Mouse (Mus musculus) heart, postnatal 25 days (tissue): ENCODE results near the gene Ism2. TPM values are rescaled to one million over a fixed set of nuclear protein-coding genes. Genes with fewer than 3 reads are reported as not detected.
A peak's percentile ranks its signal among the peaks of the same experiment; 100 is the strongest.
"Not testable (repeated sequence)": the region's sequence is repeated elsewhere in the genome, so short reads cannot be mapped to it uniquely, and the experiment has no call there.

ENCODE experiments used
- DNase-seq: peaks from one replicate; pipeline ENCODE4 v3.0.0; 2022; ENCODE audit warnings: low spot score
- intact Hi-C: fragments of 180-260 bp; cut with DNase I; formaldehyde crosslinking; loops from one replicate; pipeline ENCODE4 v1.15.1; 2025
- total RNA-seq, 2 experiments: library from RNA; stranded (reverse); gene quantifications; 2 replicates each; pipeline ENCODE4 v1.2.3; 2021

Gene Ism2
- total RNA-seq, 2 experiments from 2014 or later, result not detected

- DNase-seq, result no peak
- intact Hi-C loops, result no loop called here
Measured at GRCm38 (mm10) chr12:87299037-87299656, 358 bp downstream of the Ism2 start.

DNA sequence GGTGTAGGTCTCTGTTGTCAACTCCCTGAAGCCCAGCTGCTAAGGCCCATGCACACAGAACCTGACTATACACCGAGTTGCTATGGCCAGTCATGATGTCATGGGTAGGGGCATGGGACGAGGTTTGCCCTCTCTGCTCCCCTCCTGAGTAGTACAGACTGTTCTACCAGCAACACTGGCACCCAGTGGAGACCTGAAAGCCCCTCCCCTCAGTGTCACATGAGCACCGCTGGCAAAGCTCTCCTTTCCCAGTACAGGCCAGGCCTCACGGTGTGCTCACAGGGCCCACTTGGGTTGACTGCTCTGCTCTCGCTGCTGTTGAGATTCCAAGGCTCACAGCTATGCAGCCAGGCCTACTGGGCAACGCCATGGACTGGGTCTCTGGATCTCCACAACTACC, 5.6 kb downstream of the Ism2 start:
- DNase-seq, result no peak
- intact Hi-C loops, result no loop called here

GRCm38 (mm10) chr12:87289100-87289499, 10.4 kb downstream of the Ism2 start:
- no peak for DNase-seq
- intact Hi-C loops, result no loop called here

DNA sequence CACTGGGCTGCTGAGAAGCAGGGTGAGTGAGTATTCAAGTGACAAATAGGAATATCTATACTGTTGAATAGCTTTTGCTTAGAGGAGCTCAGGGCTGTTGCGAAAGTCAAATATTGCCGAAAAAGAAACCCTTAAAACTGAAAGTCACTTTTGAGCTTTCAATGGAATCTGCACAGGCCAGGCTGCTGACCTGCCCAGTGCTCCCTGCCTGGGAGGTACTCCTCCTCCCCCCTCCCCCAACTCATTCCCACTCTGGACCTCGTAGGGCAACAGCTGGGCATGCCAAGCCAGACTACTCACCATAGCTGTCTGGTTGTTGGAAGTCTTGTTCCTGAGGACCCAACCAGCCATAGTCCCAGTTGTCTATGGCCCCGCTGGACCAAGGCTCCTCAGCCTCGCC, 14.8 kb downstream of the Ism2 start:
- intact Hi-C loops, result no loop called here
- DNase-seq, result no peak

DNA sequence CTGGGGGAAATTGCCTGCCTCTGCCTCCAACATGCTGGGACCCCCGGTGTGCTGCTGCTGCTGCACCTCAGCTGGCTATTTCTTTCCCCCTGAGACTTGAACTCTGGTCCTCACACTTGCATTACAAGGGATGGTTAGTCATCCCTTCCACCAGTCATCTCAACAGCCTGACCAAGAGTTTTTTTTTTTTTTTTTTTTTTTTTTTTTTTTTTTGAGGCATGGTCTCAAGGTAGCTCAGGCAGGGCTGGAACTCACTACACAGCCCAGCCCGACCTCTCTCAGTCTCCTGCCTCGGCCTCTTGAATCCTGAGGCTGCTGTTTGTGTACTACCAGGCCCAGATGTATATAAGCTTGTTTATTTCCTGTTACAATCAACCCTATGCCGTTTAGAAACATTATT, 15.2 kb downstream of the Ism2 start:
- DNase-seq, result no peak
- intact Hi-C loops, result no loop called here

DNA sequence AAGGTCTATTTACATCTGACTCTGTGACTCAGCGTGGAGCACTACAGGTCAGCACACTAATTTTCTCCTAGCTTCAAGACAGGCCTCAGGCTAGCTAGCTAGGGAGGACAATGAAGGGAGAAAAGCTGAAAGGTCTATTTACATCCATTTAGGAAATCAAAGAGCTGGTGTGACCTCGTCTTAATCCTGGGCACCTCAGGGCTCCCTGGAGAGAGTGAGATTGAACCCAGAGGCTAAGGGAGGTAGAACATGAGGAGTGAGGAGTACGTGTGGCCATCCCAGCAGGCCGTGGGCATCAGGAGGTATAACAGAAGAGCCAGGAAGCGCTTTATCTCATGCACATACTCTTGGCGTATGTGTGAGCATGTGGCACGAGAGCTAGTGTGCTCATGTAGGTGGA, 15.8 kb downstream of the Ism2 start:
- no peak for DNase-seq
- intact Hi-C loops, result no loop called here

- intact Hi-C loops, result no loop called here
- DNase-seq, result no peak
Measured at GRCm38 (mm10) chr12:87282743-87283142, 16.8 kb downstream of the Ism2 start.

GRCm38 (mm10) chr12:87281766-87282165, 17.7 kb downstream of the Ism2 start:
- DNase-seq, result no peak
- intact Hi-C loops, result no loop called here

DNA sequence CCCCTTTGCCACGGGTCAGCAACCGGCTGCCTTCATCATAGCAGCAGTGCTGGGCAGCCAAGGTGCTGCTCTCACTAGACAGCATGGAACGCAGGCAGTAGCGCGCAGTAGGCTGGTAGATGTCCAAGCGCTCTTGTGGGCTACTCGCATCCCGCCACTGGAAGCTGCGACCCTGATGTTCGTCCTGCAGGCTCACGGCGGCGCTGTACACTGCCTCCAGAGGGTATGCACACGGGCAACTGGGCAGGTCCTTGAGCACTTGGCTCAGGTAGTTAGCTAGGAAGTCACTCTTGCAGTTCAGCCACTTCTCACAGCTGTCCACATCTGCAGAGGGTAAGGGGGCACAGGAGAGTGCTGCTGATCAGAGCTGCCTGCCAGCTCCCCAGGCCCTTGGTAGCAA, 19.6 kb downstream of the Ism2 start:
- intact Hi-C loops, result no loop called here

DNA sequence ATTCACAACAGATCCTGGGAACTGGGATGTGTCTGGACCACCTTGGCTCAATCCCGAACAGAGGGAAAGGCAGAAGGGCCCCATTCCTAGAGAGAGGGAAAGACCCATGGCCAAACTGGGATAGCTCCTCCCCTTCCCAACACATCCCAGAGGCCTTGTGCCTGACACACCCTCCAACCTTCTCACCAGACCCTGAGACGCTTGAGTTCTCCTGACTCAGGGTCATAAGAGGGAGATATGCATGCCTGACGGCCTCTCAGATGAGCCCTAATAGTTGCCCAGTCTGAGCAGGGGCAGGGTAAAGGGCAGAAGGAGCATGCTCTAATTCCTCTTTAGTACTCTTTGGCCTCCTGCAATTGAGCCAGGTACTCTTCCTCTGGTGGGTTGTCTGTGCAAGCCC, 20.2 kb downstream of the Ism2 start:
- intact Hi-C loops, result no loop called here
- DNase-seq, result no peak

More for the DNA sequence above, 19.6 kb downstream of the Ism2 start:
- DNase-seq, result no peak

GRCm38 (mm10) chr12:87278118-87278730, 21.3 kb downstream of the Ism2 start:
- no peak for DNase-seq
- intact Hi-C loops, result no loop called here

DNA sequence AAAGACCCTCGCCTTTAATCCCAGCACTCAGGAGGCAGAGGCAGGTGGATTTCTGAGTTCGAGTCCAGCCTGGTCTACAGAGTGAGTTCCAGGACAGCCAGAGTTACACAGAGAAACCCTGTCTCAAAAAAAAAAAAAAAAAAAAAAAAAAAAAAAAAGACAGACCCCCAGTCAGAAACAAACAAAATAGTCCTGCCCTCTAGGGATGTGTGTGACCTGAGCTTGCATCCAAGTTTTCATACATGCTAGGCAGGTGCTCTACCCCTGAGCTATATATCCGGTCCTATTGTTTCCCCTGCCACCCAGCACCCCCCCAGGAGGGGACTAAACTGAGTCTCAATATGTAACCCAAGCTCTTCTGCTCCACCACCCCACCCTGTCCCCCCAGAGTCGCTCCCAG, 22.3 kb downstream of the Ism2 start:
- intact Hi-C loops, result not testable (repeated sequence)

GRCm38 (mm10) chr12:87274853-87275831, 24.4 kb downstream of the Ism2 start:
- intact Hi-C loops, result no loop called here
- no peak for DNase-seq

More for the DNA sequence above, 22.3 kb downstream of the Ism2 start:
- not testable (repeated sequence) for DNase-seq

DNA sequence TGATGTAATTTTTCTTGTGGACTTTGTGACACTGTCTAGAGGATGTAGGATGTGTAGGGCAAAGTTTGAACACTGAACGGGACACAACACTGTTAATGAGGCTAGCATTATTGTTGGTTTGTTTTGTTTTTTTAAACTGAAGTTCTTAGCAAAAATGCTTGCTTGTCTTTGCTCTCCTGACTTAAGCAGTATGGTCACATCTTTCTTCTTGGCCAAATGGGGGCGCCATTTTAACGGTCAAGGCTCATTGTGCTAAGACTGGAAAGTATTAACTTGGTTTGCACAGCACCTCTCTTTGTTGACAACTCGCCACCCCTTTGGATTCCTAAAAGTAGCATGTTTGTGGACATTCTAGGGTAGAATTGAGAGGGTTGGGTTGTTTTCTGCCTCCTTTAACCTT, 31.8 kb downstream of the Ism2 start:
- DNase-seq, result no peak
- intact Hi-C loops, result loop anchor here (2.0 to 10.0 kb wide), 4 partner anchors 65 to 147 kb away; partner anchors contain the start of genes Gstz1, Pomt2 and Sptlc2

DNA sequence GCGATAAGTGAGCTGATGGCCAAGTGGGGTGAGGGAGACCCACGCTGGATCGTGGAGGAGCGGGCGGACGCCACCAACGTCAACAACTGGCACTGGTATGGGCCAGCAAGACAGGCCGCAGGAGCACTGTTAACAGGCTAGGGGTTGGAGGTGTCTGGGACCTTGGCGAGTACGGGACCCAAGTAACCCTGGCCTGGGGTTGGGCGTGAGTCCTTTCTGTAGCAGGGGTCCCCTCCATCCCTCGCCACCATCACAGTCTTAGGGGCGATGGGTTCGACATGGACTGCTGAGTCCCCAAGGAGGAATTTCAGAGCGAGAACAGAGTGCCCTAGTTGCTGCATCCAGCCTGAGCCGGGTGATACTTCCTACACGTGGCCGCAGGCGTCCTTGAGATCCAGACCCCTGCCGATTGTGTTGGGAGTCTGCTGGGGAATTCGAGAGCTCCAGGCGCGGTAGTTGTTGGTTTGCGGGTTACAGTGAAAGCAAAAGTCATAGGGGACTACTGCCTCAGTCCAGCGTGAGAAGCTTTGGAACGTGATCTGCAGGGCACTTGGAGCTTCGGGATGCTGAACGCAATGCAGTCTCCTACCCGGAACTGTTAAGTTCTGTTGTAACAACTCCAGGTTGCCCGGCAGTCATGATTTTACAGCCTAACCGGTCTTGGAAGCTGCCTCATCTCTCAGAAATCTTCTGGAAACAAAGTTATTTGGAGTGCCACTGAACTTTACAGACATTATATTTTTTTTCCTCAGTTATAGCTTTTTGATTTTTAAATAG, 32.5 kb downstream of the Ism2 start:
- intact Hi-C loops, result loop anchor here (2.0 to 10.0 kb wide), 4 partner anchors 65 to 148 kb away; partner anchors contain the start of genes Gstz1, Pomt2 and Sptlc2
- DNase-seq, result no peak

GRCm38 (mm10) chr12:87266108-87266826, 33.2 kb downstream of the Ism2 start, which contains the start of the genes Vipas39 and Ahsa1:
TSS of gene Vipas39 (minus strand) at chr12:87266256.
TSS of gene Ahsa1 (plus strand) at chr12:87266479.
- intact Hi-C loops, result loop anchor here (2.0 to 10.0 kb wide), 4 partner anchors 66 to 149 kb away; partner anchors contain the start of genes Gstz1, Pomt2 and Sptlc2
- DNase-seq, result peak; percentile 83

GRCm38 (mm10) chr12:87265444-87265843, 34.1 kb downstream of the Ism2 start:
- intact Hi-C loops, result loop anchor here (5.0 to 10.0 kb wide), 3 partner anchors 67 to 149 kb away; partner anchors contain the start of gene Sptlc2

DNA sequence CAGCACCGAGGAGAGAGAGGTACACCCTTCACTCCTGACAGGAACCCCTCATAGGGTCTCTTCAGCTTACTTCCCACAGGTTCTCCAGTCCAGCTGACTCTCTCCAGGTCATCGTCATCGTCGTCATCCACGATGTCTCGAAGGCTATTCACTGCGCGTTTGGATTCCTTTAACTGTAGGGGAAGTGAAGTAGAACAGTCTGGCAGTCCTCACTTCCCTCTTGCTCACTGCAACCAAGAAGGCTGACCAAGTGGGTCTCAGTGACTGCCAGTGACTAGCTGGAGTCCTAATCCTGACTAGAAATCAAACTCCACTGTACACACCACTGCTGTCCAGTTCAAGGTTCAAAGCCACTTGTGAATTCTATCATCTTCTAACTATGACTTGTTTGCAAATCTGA, 38.9 kb downstream of the Ism2 start:
- intact Hi-C loops, result loop anchor here (10.0 kb wide), 1 partner anchor 154 kb away; no protein-coding TSS in a partner anchor

More at GRCm38 (mm10) chr12:87265444-87265843, 34.1 kb downstream of the Ism2 start:
- no peak for DNase-seq

DNA sequence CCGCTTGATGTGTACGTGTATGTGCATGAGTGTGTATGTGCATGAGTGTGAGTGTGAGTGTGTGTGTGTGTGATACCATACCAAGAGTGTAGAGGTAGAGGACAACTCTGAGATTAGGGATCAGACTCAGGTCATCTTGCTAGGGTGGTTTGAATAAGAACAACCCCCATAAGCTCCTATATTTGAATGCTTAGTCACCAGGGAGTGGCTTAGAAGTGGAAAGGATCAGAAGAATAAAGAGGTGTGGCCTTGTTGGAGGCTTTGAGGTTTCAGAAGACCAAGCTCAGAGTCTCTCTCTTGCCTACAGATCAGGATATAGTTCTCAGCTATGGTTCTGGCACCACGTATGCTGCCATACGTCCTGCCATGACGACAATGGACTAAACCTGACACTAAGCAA, 42.9 kb downstream of the Ism2 start:
- intact Hi-C loops, result no loop called here
- no peak for DNase-seq

More for the DNA sequence above, 38.9 kb downstream of the Ism2 start:
- DNase-seq, result no peak
